Mouse (Mus musculus): ENCODE measurements at regions not wholly inside any gene's neighbourhood (a gene's known extent, or its start where the extent isn't known, plus 50 kb on each side); places are given as distances from the start of the nearest gene placed in this dataset.
"Not testable (repeated sequence)": the region's sequence is repeated elsewhere in the genome, so short reads cannot be mapped to it uniquely, and the experiment has no call there.

DNA sequence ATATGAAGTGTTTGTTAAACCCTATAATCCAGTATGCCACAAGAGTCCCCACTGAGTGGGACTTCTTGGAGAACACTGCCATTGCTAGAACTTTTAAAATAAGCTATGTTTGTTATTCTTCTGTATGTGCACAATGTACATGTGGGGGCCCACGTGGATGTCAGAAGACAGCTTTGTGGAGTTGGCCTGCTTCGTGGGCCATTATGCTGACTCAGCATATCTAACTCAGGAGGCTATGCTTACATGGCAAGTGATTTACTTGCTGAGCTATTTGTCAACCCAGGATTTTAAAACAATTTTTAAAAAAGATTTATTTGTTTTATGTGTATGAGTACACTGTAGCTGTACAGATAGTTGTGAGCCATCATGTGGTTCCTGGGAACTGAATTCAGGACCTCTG, 207.6 kb upstream of the Steap1 start:
- DNase-seq: no peak

GRCm38 (mm10) chr5:5955783-5956182, 206.7 kb upstream of the Steap1 start:
- no peak for DNase-seq

DNA sequence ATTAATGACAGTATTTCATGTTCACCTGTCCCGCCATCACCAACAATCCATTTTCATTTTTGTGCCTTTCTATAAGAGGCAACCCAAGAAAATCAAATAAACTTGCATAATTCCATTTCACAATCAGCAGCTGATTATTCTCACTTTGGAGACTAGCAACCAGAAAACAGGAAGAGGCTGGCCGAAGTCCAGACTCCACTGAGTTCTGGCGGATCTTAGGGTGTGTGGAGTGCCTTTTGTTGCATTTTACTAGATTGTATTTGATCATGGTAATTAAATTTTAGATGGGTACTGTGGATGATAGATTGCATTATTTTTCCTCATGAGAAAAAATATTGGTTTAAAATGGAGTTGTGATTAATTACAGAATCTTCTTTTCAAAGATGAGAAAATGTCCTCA, 176.7 kb upstream of the Steap1 start:
- peak; percentile 63 to 71 for DNase-seq

- DNase-seq: no peak
Observed at GRCm38 (mm10) chr5:5916427-5916826, 167.3 kb upstream of the Steap1 start.

GRCm38 (mm10) chr5:5889376-5889775, 140.2 kb upstream of the Steap1 start:
- DNase-seq: no peak

DNA sequence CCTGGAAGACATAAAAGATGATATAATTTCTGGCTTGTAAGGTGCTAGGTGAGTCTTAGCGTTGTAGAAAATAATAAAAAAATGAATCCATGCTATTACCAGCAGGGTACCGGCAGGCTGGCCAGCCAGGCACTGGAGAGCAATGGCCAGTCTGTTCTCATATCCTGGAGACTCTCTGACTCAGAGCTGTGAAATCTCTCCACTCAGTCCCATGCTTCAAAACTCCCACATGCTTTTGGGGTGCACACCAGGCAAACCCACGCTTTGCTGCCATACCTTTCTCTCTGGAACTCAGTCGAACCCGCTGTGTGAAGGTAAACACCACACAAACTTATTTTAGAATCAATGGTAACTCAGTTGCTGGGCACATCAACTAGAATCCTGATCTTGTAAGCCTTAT, 124.3 kb upstream of the Steap1 start:
- no peak for DNase-seq

DNA sequence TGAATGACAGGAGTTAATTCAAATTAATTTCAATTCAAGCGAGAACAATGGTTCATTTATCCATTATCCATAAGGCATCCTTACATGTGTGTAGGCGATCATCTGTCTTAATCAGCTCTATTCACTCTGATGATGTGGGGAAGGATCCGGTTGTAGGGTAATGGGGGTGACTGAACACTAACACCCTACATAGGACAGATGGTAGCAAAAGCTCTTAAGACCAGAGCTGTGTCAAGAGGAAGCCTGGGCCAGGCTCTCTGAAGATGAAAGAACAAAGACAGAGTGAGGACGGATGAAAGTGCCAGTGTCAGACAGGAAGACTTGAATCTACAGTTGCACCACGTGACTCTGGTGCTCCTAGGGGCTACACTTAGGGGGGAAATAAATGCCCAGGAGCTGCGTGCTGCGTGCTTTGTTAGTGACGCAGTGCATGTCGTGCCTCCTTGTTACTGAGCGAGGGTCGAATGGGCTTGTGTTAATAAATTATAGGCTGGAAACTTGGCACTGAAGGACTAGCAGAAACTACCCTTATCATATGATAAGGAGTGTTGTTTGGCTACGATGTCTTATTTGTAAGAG, 107.1 kb upstream of the Steap1 start:
- no peak for DNase-seq

GRCm38 (mm10) chr5:5845805-5846496, 96.8 kb upstream of the Steap1 start:
- no peak for DNase-seq

DNA sequence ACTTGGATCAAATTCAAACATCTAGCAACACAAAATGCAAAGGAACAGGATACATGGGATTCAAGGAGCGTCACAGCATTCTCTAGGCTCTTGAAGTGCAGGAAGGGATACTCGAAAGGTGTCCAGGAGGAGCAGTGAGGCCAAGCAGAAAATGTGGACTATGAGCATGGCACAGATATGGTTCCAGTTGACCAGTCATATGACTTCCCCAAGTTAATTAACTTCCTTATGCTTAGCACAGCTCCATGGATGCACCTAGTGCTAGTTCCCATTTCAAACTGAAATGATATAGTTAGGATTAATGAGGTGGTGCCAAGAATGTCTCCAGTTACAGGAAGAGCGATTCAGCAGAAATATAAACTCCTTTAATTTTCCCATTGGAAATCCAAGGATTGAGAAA, 95.2 kb upstream of the Steap1 start:
- DNase-seq: no peak

GRCm38 (mm10) chr5:5838767-5839166, 89.6 kb upstream of the Steap1 start:
- DNase-seq: no peak

DNA sequence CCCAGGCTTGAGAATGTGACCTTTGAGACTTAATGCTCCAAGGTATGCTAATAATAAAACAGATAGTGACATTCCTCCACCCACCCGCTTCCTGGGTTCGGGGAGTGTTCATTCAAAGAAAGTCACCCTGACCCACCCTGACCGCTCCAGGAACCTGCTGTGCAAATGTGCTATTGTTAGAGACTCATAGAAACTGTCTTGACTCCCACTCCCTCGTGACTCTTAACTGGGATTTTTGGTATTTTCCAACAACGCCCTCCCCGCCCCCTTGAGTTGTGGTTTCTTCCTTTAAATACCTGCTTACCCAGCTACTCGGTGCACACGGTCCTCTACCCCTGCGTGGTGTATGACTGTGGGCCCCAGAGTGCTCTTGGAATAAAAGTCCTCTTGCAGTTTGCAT, 73.5 kb upstream of the Steap1 start:
- DNase-seq: not testable (repeated sequence)

Measured in kidney, postnatal 4 days (tissue).